Mouse (Mus musculus): ENCODE measurements at regions not wholly inside any gene's neighbourhood (a gene's known extent, or its start where the extent isn't known, plus 50 kb on each side); places are given as distances from the start of the nearest gene placed in this dataset.

- no peak for TF ChIP-seq CTCF (IDR thresholded peaks at IDR 0.05; ENCODE audit: extremely low read depth, insufficient read depth, insufficient read length, insufficient replicate concordance)
- TF ChIP-seq POLR2A (IDR thresholded peaks at IDR 0.05; ENCODE audit: low read depth, low read length) = no peak
These were observed 68.8 kb downstream of the Rassf10 start for GRCm38 (mm10) chr7:113022516-113022915.

All from spleen, adult 2 months (tissue).